In genomic region chr11:68075331-68075730, GRCm38 (mm10) we compare ENCODE assay signal across 22 mouse cellular contexts.
"Had no signal": no experiment of that assay in that cellular context is flagged by ENCODE, and none has a peak within 500 bp of the region (broad histone marks: within the 10 kb centered on the region; RNA-seq: fewer than 3 reads in every experiment).

No protein-coding gene starts in this region.

- H3K27me3 ChIP-seq: liver, embryonic 13.5 days; liver, embryonic 15.5 days; lung, embryonic 15.5 days; megakaryocyte, embryonic 14.5 days; midbrain, embryonic 13.5 days; midbrain, embryonic 15.5 days; neural tube, embryonic 13.5 days; neural tube, embryonic 15.5 days had no signal

- H3K27ac ChIP-seq: liver, embryonic 13.5 days; liver, embryonic 15.5 days; lung, embryonic 15.5 days; macrophage; midbrain, embryonic 13.5 days; midbrain, embryonic 15.5 days; neural tube, embryonic 13.5 days; neural tube, embryonic 15.5 days had no signal

- H3K4me2 ChIP-seq: liver, embryonic 11.5 days; liver, embryonic 13.5 days; liver, embryonic 15.5 days; lung, embryonic 15.5 days; midbrain, embryonic 13.5 days; midbrain, embryonic 15.5 days; neural tube, embryonic 13.5 days; neural tube, embryonic 15.5 days had no signal

- H3K4me3 ChIP-seq: liver, embryonic 13.5 days; liver, embryonic 15.5 days; lung, embryonic 15.5 days; megakaryocyte, embryonic 14.5 days; midbrain, embryonic 13.5 days; midbrain, embryonic 15.5 days; neural tube, embryonic 13.5 days; neural tube, embryonic 15.5 days had no signal

- ATAC-seq: liver, postnatal 0 days; lung, postnatal 0 days; midbrain, embryonic 13.5 days; midbrain, embryonic 15.5 days had no signal

- H3K36me3 ChIP-seq: liver, embryonic 13.5 days; liver, embryonic 15.5 days; lung, embryonic 15.5 days; midbrain, embryonic 13.5 days; midbrain, embryonic 15.5 days; neural tube, embryonic 13.5 days; neural tube, embryonic 15.5 days had no signal

- H3K9me3 ChIP-seq: liver, embryonic 13.5 days; liver, embryonic 15.5 days; lung, embryonic 15.5 days; megakaryocyte, embryonic 14.5 days; midbrain, embryonic 13.5 days; midbrain, embryonic 15.5 days; neural tube, embryonic 13.5 days; neural tube, embryonic 15.5 days had no signal

- H3K4me1 ChIP-seq: liver, embryonic 13.5 days; liver, embryonic 15.5 days; midbrain, embryonic 15.5 days had no signal

- DNase-seq: liver, embryonic 13.5 days; liver, postnatal 0 days; lung, adult 2 months; lung, postnatal 14 days; lung, postnatal 36 days; retina, postnatal 1 day; right cerebral cortex, adult 18-20 months; right cerebral cortex, postnatal 25 days; right cerebral cortex, postnatal 4 days; thymus, adult 2 months; thymus, postnatal 25 days; thymus, postnatal 4 days had no signal

- H3K9ac ChIP-seq: liver, embryonic 13.5 days; liver, embryonic 15.5 days; liver, postnatal 0 days; lung, embryonic 15.5 days; midbrain, embryonic 13.5 days; midbrain, embryonic 15.5 days; neural tube, embryonic 13.5 days; neural tube, embryonic 15.5 days had no signal
